Mouse (Mus musculus) forebrain, embryonic 13.5 days (tissue): ENCODE results near the gene Dram1. TPM values are rescaled to one million over a fixed set of nuclear protein-coding genes. Genes with fewer than 3 reads are reported as not detected.

ENCODE experiments used
- ATAC-seq: fragments of 200-750 bp; cut with Nextera tagmentation; 2 replicates; pipeline ENCODE4 v1.8.0; 2017
- H3K27ac ChIP-seq: fragments of 300-500 bp; sonication (generic); 2 replicates; pipeline ENCODE4 v1.5.1; 2015; ENCODE audit warnings: inconsistent platforms, mild to moderate bottlenecking, moderate library complexity
- H3K27me3 ChIP-seq: fragments of 300-500 bp; sonication (generic); 2 replicates; pipeline ENCODE4 v1.6.1; 2015; ENCODE audit warnings: mild to moderate bottlenecking, inconsistent platforms
- H3K36me3 ChIP-seq: fragments of 300-500 bp; sonication (generic); 2 replicates; pipeline ENCODE4 v1.6.1; 2015; ENCODE audit warnings: mild to moderate bottlenecking, inconsistent platforms; ENCODE audit not compliant: poor library complexity, severe bottlenecking
- H3K4me1 ChIP-seq: fragments of 300-500 bp; sonication (generic); 2 replicates; pipeline ENCODE4 v1.6.1; 2015; ENCODE audit warnings: inconsistent platforms
- H3K4me2 ChIP-seq: fragments of 300-500 bp; sonication (generic); 2 replicates; pipeline ENCODE4 v1.6.1; 2015; ENCODE audit warnings: inconsistent platforms, mild to moderate bottlenecking, moderate library complexity
- H3K4me3 ChIP-seq: fragments of 300-500 bp; sonication (generic); 2 replicates; pipeline ENCODE4 v1.5.1; 2015; ENCODE audit warnings: mild to moderate bottlenecking, inconsistent platforms
- H3K9ac ChIP-seq: fragments of 300-500 bp; sonication (generic); 2 replicates; pipeline ENCODE4 v1.6.1; 2015; ENCODE audit warnings: mild to moderate bottlenecking, inconsistent platforms
- H3K9me3 ChIP-seq: fragments of 300-500 bp; sonication (generic); replicated peaks from 2 replicates; pipeline ENCODE4 v1.6.1; 2016; ENCODE audit warnings: inconsistent platforms
- WGBS: fragments of 180-500 bp; shearing (Covaris S2); methylation state at CpG from one replicate; pipeline ENCODE4 v1.1.7; 2015; 5-methylcytosine and 5-hydroxymethylcytosine counted together
- polyA plus RNA-seq: library from polyadenylated mRNA; unstranded; fragments of >200 nt; fragmentation: Nextera tagmentation; extraction: Ambion mirVana; gene quantifications from 2 replicates; pipeline ENCODE4 v1.2.1, GENCODE M21; 2015

Dram1 gene
- polyA plus RNA-seq, 1 experiment from 2014 or later = 0.19 TPM

DNA sequence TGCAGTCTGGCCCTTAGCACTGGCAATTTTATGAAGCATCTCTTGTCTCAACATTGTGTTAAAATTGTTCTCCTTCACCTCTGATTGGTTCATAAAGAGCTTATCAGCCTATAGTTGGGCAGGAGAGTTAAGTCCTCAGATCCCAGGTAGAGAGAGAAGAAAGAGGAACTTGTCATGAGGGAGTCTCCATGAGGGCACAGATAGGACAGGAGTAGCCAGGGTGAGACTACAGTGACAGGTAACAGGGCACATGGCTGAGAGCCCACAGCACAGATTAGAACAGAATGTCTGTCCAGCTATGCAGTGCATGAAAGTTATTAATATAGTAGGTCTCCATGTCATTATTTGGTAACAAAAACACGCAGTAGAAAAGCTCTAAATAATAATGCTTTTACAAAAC, 16.7 kb downstream of the Dram1 start:
- H3K9ac ChIP-seq = no peak overlapping the region
- 78% methylated on average over 1 of the region's 1 CpGs for whole genome bisulfite sequencing
- H3K27ac ChIP-seq = no peak overlapping the region
- H3K36me3 ChIP-seq = no peaks in the 10 kb centered on the region
- H3K27me3 ChIP-seq = peaks cover 7% of the 10 kb centered on the region
- H3K4me2 ChIP-seq = no peak overlapping the region
- H3K4me3 ChIP-seq = no peak overlapping the region
- no peak for ATAC-seq
- peaks cover 7% of the 10 kb centered on the region; the same call in 1 of the 2 replicates for H3K9me3 ChIP-seq
- H3K4me1 ChIP-seq = 0 out of 2 replicates have a peak, but pooled peaks cover 3% of the 10 kb centered on the region

DNA sequence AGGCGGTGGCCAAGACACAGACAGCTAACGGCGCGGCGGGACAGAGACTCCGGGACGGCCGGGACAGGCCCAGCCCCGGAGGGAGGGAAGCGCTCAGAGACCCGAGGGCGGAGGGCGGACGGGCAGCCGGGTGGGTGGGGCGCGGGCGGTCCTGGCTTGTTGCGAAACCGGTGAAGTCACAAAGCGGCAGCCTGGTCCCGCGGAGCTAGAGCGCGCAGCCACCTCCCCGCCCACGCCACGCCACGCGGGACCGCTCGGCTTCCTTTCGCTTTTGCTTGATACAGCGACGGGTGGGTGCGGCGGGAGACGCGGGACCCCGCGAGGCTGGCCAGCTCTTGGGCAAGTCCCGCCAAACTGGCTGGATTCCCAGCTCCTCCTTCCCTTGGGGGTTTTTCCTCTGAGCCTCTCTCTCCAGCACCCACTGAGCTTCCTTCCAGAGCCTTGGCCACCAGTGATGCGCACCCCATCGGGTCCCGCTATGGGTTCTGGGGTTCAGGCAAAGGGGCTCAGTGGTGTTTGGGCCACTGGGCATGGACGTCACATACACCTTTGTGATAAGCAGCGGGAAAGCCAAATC, 21.8 kb downstream of the Dram1 start:
- Histone ChIP-seq H3K36me3 (no peaks in the 10 kb centered on the region), H3K4me1 (peaks cover 9% of the 10 kb centered on the region; the same call in 1 of the 2 replicates), H3K27ac (no peak overlapping the region), H3K9me3 (peaks cover 7% of the 10 kb centered on the region; the same call in 1 of the 2 replicates), H3K4me3 (peak overlapping the region; percentile 56), H3K9ac (peak overlapping the region; percentile 66), H3K27me3 (peaks cover 19% of the 10 kb centered on the region), H3K4me2 (peak overlapping the region; percentile 82)
- ATAC-seq = peak; percentile 85
- 2% methylated on average over 46 of the region's 47 CpGs for WGBS

DNA sequence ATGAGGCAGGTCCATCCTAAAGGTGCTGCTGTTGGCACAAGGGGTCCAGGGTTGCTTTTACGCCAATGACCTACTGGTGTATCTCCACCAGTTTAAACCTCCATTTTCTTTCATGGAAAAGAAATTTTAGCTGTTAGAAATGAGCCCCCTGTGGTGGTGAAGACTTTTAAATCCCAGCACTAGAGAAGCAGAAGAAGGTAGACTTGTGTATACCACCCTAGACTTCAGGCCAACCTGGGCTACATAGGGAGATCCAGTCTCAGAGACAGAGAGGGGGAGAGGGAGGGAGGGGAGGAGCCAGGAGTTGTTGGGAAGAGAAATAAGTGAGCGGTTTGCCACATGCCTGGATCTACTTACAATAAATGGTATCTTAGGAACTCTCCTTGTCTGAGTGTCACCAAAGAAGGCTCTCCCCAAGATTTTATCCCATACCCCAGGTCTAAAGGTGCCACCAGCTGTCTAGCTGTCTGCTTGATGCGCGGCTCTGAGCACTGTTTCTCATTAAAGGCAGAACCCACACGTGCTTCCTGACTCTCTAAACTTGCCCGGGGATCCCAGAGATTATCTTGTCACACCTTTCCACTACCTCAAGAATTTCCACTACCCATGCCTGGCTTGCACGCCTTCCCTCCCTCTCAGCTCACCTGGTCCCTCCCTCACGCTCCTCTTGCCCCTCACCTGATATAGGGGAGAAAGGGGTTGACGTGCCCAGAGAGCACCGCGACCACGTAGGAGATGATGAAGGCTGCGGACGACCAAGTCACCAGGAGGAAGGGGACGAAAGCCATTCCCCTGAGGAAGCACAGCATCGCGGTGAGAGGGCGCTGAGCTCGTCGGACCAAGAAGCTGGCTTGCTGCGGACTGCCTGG, 22.5 kb downstream of the Dram1 start:
- Histone ChIP-seq H3K9ac (peak overlapping the region; percentile 66), H3K27ac (no peak overlapping the region), H3K9me3 (peaks cover 7% of the 10 kb centered on the region; the same call in 1 of the 2 replicates), H3K36me3 (no peaks in the 10 kb centered on the region), H3K4me2 (peak overlapping the region; percentile 82), H3K27me3 (peaks cover 19% of the 10 kb centered on the region), H3K4me3 (peak overlapping the region; percentile 56), H3K4me1 (peaks cover 9% of the 10 kb centered on the region; the same call in 1 of the 2 replicates)
- 8% methylated on average over 21 of the region's 21 CpGs for WGBS
- peak; percentile 28 for ATAC-seq

DNA sequence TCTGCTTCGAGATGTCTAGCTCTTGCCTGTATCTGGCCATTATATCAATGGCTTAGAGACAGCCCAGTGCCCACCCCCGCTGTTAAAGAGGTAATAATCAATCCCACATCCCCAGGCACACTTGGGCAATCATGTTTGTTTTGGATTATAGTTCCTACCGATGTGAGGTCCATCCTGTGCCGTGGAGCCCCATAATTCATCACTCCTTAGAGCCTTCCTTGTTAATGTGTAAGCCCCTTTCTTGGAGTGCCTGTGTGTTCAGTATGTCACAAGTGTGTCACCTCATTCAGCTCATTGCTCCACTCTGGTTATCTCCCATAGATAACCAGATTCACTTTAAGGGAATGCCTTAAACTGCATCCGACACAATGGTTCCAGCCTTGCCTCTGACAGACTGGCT, 24.3 kb downstream of the Dram1 start:
- Histone ChIP-seq H3K9me3 (peaks cover 7% of the 10 kb centered on the region; the same call in 1 of the 2 replicates), H3K27ac (no peak overlapping the region), H3K4me2 (no peak overlapping the region), H3K9ac (no peak overlapping the region), H3K4me1 (peaks cover 9% of the 10 kb centered on the region; the same call in 1 of the 2 replicates), H3K36me3 (no peaks in the 10 kb centered on the region), H3K4me3 (no peak overlapping the region), H3K27me3 (peaks cover 19% of the 10 kb centered on the region)
- ATAC-seq = no peak
- 87% methylated on average over 5 of the region's 5 CpGs for WGBS

DNA sequence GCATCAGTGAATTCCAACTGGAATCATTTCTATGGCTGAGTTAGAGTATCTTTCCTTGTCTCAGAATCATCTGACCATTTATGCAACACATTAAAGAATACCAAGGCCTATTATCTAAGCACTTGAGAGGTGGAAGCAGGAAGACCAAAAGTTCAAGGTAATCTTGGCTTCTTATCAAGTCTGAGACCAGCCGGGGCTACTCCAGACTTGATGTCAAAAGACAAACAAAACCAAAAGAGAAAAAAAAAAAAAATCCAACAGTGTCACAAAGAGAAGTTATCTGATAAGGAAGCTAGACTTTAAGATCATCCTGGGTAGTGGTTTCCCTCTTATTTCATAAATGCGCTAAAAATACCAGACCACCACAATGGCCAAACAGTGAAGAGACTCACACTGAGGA, 26.3 kb downstream of the Dram1 start:
- H3K27me3 ChIP-seq = peaks cover 15% of the 10 kb centered on the region
- H3K27ac ChIP-seq = no peak overlapping the region
- no peaks in the 10 kb centered on the region for H3K36me3 ChIP-seq
- WGBS = 92% methylated on average over 2 of the region's 2 CpGs
- H3K4me2 ChIP-seq = no peak overlapping the region
- 0 out of 2 replicates have a peak, but pooled peaks cover 1% of the 10 kb centered on the region for H3K9me3 ChIP-seq
- ATAC-seq = no peak
- H3K4me1 ChIP-seq = peaks cover 9% of the 10 kb centered on the region; the same call in 1 of the 2 replicates
- no peak overlapping the region for H3K4me3 ChIP-seq
- H3K9ac ChIP-seq = no peak overlapping the region

DNA sequence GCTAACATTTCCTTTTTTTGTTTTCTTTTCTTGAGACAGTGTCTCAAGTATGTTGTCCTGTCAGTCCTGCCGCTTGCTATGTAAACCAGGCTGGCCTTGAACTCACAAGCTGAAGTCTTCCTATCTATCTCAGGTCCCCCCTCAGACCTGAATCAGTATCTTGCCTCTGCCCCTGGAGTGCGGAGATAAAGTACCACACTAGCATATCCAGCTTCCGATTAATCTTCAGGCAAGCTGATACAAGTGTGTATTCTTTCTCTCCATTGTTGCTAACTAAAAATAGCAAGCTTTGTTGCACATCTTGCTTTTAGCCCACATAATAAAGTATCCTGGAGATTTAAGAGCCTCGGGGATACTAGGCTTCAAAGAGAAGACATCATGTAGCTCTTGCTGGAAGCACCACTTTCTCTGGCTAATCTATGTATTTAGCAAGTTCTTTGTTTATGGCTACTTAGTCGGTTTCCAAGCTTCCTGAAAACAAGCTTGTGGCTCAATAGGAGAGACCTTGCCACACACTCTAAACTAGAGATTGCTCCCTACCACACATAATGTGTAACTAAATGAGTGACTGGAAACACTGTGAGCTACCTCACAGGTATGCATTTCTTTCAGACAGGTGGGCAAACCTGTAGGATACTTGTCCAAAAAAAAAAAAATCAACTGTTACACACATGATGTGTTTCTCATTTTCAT, 27.3 kb downstream of the Dram1 start:
- Histone ChIP-seq H3K4me2 (no peak overlapping the region), H3K4me3 (no peak overlapping the region), H3K9me3 (no peaks in the 10 kb centered on the region), H3K9ac (no peak overlapping the region), H3K27ac (no peak overlapping the region), H3K27me3 (peaks cover 9% of the 10 kb centered on the region), H3K4me1 (peaks cover 2% of the 10 kb centered on the region; the same call in 1 of the 2 replicates), H3K36me3 (no peaks in the 10 kb centered on the region)
- no peak for ATAC-seq
- 53% methylated on average over 5 of the region's 5 CpGs for WGBS

DNA sequence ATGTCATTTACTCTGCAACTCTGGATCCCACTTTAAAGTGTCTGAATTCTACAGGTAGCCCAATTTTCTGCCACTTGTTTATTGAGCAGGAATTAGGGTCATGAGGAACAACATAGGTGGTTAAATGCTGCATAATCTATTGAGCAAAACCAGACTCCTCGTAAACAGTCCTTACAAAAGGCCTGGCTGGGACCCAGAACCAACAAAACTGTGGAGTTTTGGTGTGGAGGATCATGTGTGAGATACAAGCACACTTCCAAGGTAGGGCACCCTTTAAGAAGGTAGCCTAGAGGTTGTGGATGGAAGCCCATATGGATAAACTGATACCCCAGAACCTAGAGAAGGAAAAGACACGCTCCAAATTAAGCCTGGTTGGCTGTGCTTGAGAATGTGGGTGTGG, 28.2 kb downstream of the Dram1 start:
- Histone ChIP-seq H3K27ac (no peak overlapping the region), H3K9me3 (no peaks in the 10 kb centered on the region), H3K9ac (no peak overlapping the region), H3K27me3 (no peaks in the 10 kb centered on the region), H3K36me3 (no peaks in the 10 kb centered on the region), H3K4me1 (no peaks in the 10 kb centered on the region), H3K4me3 (no peak overlapping the region), H3K4me2 (no peak overlapping the region)
- no peak for ATAC-seq
- 44% methylated on average over 2 of the region's 2 CpGs for WGBS

DNA sequence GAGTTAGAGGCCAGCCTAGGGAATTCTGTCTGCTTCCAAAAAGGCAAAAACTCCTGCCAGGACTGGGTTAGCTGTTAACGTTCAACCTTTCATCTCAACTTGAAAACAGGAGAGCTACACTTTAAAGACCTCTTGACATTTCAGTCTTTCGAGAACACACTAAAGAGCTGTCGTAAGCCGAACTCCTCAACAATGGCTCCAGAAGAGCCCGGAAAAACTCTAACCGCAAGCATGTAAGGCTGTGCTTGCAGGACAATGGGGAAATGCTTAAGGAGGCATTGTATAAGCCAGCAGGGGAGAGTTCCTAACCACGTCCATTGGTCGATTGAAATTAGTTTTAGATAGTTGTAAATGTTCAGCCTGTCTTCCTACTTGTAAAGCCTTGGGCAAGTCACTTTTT, 29.1 kb downstream of the Dram1 start:
- Histone ChIP-seq H3K9ac (no peak overlapping the region), H3K4me3 (no peak overlapping the region), H3K27ac (no peak overlapping the region), H3K27me3 (no peaks in the 10 kb centered on the region), H3K9me3 (no peaks in the 10 kb centered on the region), H3K4me2 (no peak overlapping the region), H3K36me3 (no peaks in the 10 kb centered on the region), H3K4me1 (no peaks in the 10 kb centered on the region)
- WGBS = 4% methylated on average over 8 of the region's 8 CpGs
- no peak for ATAC-seq

GRCm38 (mm10) chr10:88346454-88347245, 32.2 kb downstream of the Dram1 start:
- no peaks in the 10 kb centered on the region for H3K9me3 ChIP-seq
- H3K27me3 ChIP-seq = no peaks in the 10 kb centered on the region
- no peak for ATAC-seq
- no peak overlapping the region for H3K4me3 ChIP-seq
- H3K9ac ChIP-seq = no peak overlapping the region
- H3K4me2 ChIP-seq = no peak overlapping the region
- WGBS = 80% methylated on average over 12 of the region's 12 CpGs
- no peaks in the 10 kb centered on the region for H3K4me1 ChIP-seq
- no peak overlapping the region for H3K27ac ChIP-seq
- H3K36me3 ChIP-seq = no peaks in the 10 kb centered on the region

DNA sequence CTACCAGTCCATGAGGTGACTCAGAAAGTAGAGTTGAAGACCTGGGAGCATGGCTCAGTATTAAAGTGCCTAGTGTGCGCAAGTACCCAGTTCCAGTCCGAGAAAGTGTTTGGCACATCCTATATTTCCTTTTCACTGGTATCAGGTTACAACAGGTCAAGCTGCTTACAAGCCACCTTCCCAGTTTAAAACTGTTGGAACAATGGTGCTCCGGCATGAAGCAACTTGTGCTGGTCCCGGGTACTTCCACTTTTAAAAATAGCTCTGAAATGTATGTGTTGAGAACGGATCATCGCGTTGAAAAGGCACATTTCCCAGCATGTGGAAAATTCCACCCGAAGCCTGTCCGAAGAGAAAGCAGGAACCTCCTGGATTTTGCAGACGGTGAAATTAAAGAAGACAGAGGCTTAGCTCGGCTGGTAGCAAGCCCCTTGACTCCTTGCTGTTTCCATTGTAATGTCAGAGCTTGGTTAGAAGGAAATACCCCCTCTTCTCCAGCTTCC, 32.9 kb downstream of the Dram1 start:
- ATAC-seq = no peak
- no peaks in the 10 kb centered on the region for H3K9me3 ChIP-seq
- H3K9ac ChIP-seq = no peak overlapping the region
- no peaks in the 10 kb centered on the region for H3K27me3 ChIP-seq
- 60% methylated on average over 11 of the region's 11 CpGs for WGBS
- no peak overlapping the region for H3K4me3 ChIP-seq
- H3K27ac ChIP-seq = no peak overlapping the region
- no peaks in the 10 kb centered on the region for H3K36me3 ChIP-seq
- H3K4me2 ChIP-seq = no peak overlapping the region
- no peaks in the 10 kb centered on the region for H3K4me1 ChIP-seq

DNA sequence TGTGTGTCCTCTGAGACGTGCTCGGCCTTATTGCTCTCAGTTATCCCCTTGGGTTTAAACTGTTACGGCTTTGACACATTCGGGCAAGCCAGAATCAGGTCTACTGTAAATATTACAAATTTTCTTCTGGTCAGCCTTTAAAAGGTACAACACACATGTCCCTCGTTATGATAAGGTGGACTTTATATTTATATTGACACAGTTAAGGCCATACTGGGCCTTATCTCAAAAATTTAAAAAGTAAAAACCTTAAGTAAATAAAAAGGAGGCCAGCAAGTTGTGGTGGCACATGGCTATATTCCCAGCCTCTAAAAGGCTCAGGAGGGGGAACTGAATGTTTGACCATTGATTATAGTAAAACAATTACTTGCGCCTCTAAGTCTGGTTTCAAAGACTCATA, 37.5 kb downstream of the Dram1 start:
- ATAC-seq = no peak
- Histone ChIP-seq H3K9me3 (no peaks in the 10 kb centered on the region; the same call in 1 of the 2 replicates), H3K4me3 (no peak overlapping the region), H3K4me2 (no peak overlapping the region), H3K27me3 (no peaks in the 10 kb centered on the region), H3K4me1 (no peaks in the 10 kb centered on the region), H3K36me3 (no peaks in the 10 kb centered on the region), H3K27ac (no peak overlapping the region), H3K9ac (no peak overlapping the region)
- WGBS = 91% methylated on average over 6 of the region's 6 CpGs
